Mouse (Mus musculus): Measurements from ENCODE around the gene Mvb12b. TPM values are rescaled to one million over a fixed set of nuclear protein-coding genes. Genes with fewer than 3 reads are reported as not detected.

Mvb12b gene
- polyA plus RNA-seq, 1 experiment from 2014 or later: 17.8 TPM

GRCm38 (mm10) chr2:33884623-33885263 lies 3.0 kb downstream of the Mvb12b start:
- 78% methylated on average over 7 of the region's 7 CpGs for WGBS
- Histone ChIP-seq H3K36me3 (no peaks in the 10 kb centered on the region), H3K4me1 (peaks cover 9% of the 10 kb centered on the region; the same call in 1 of the 2 replicates), H3K9me3 (no peaks in the 10 kb centered on the region), H3K4me3 (replicated peaks) (no peak overlapping the region), H3K9ac (no peak overlapping the region), H3K4me2 (no peak overlapping the region), H3K27ac (no peak overlapping the region), H3K27me3 (replicated peaks) (no peaks in the 10 kb centered on the region)
- ATAC-seq (ENCODE audit: insufficient read depth, low FRiP score, low read depth): no peak

- no peak overlapping the region for H3K9ac ChIP-seq
- 70% methylated on average over 2 of the region's 2 CpGs for WGBS
- no peak overlapping the region for H3K4me3 ChIP-seq (replicated peaks)
- no peaks in the 10 kb centered on the region for H3K36me3 ChIP-seq
- H3K27ac ChIP-seq: no peak overlapping the region
- no peaks in the 10 kb centered on the region for H3K9me3 ChIP-seq
- no peak for ATAC-seq (ENCODE audit: insufficient read depth, low FRiP score, low read depth)
- no peaks in the 10 kb centered on the region for H3K27me3 ChIP-seq (replicated peaks)
- no peak overlapping the region for H3K4me2 ChIP-seq
- H3K4me1 ChIP-seq: peaks cover 32% of the 10 kb centered on the region
These were observed 8.5 kb downstream of the Mvb12b start for GRCm38 (mm10) chr2:33879223-33879622.

GRCm38 (mm10) chr2:33878437-33878836 lies 9.3 kb downstream of the Mvb12b start:
- H3K4me2 ChIP-seq: no peak overlapping the region
- WGBS: 45% methylated on average over 11 of the region's 11 CpGs
- H3K4me1 ChIP-seq: peaks cover 40% of the 10 kb centered on the region
- H3K27ac ChIP-seq: no peak overlapping the region; the same call in 1 of the 2 replicates
- no peaks in the 10 kb centered on the region for H3K36me3 ChIP-seq
- no peaks in the 10 kb centered on the region for H3K9me3 ChIP-seq
- H3K27me3 ChIP-seq (replicated peaks): no peaks in the 10 kb centered on the region
- no peak overlapping the region for H3K4me3 ChIP-seq (replicated peaks)
- no peak overlapping the region for H3K9ac ChIP-seq
- ATAC-seq (ENCODE audit: insufficient read depth, low FRiP score, low read depth): no peak

GRCm38 (mm10) chr2:33877663-33878360 lies 9.9 kb downstream of the Mvb12b start:
- peaks cover 44% of the 10 kb centered on the region for H3K4me1 ChIP-seq
- no peaks in the 10 kb centered on the region for H3K27me3 ChIP-seq (replicated peaks)
- no peak overlapping the region for H3K4me3 ChIP-seq (replicated peaks)
- no peak overlapping the region; the same call in 1 of the 2 replicates for H3K27ac ChIP-seq
- H3K4me2 ChIP-seq: no peak overlapping the region
- no peaks in the 10 kb centered on the region for H3K9me3 ChIP-seq
- 75% methylated on average over 6 of the region's 6 CpGs for WGBS
- H3K9ac ChIP-seq: no peak overlapping the region
- H3K36me3 ChIP-seq: peaks cover 2% of the 10 kb centered on the region; the same call in 1 of the 2 replicates
- no peak for ATAC-seq (ENCODE audit: insufficient read depth, low FRiP score, low read depth)

GRCm38 (mm10) chr2:33876529-33877290 lies 11.0 kb downstream of the Mvb12b start:
- peak overlapping the region; percentile 45 for H3K4me2 ChIP-seq
- H3K9me3 ChIP-seq: no peaks in the 10 kb centered on the region
- H3K9ac ChIP-seq: no peak overlapping the region
- peaks cover 48% of the 10 kb centered on the region for H3K4me1 ChIP-seq
- H3K4me3 ChIP-seq (replicated peaks): 0 out of 2 replicates have a peak overlapping the region, but pooled peaks have one; percentile 11
- H3K27me3 ChIP-seq (replicated peaks): no peaks in the 10 kb centered on the region
- peaks cover 8% of the 10 kb centered on the region for H3K36me3 ChIP-seq
- 23% methylated on average over 25 of the region's 25 CpGs for WGBS
- peak overlapping the region; percentile 75 for H3K27ac ChIP-seq
- ATAC-seq (ENCODE audit: insufficient read depth, low FRiP score, low read depth): peak; percentile 47; the same call in 1 of the 2 replicates

GRCm38 (mm10) chr2:33875594-33875993 lies 12.2 kb downstream of the Mvb12b start:
- H3K27ac ChIP-seq: 0 out of 2 replicates have a peak overlapping the region, but pooled peaks have one; percentile 35
- no peak overlapping the region for H3K4me3 ChIP-seq (replicated peaks)
- WGBS: 54% methylated on average over 12 of the region's 12 CpGs
- H3K27me3 ChIP-seq (replicated peaks): no peaks in the 10 kb centered on the region
- no peak overlapping the region for H3K4me2 ChIP-seq
- H3K9me3 ChIP-seq: no peaks in the 10 kb centered on the region
- H3K4me1 ChIP-seq: peaks cover 52% of the 10 kb centered on the region
- no peak overlapping the region for H3K9ac ChIP-seq
- no peak for ATAC-seq (ENCODE audit: insufficient read depth, low FRiP score, low read depth)
- H3K36me3 ChIP-seq: peaks cover 8% of the 10 kb centered on the region

GRCm38 (mm10) chr2:33874856-33875576 lies 12.7 kb downstream of the Mvb12b start:
- Histone ChIP-seq H3K27ac (no peak overlapping the region), H3K4me3 (replicated peaks) (no peak overlapping the region), H3K36me3 (peaks cover 8% of the 10 kb centered on the region), H3K4me1 (peaks cover 52% of the 10 kb centered on the region), H3K9me3 (no peaks in the 10 kb centered on the region), H3K27me3 (replicated peaks) (no peaks in the 10 kb centered on the region), H3K4me2 (no peak overlapping the region), H3K9ac (no peak overlapping the region)
- no peak for ATAC-seq (ENCODE audit: insufficient read depth, low FRiP score, low read depth)
- WGBS: 68% methylated on average over 10 of the region's 10 CpGs

- H3K9me3 ChIP-seq: no peaks in the 10 kb centered on the region
- H3K4me2 ChIP-seq: no peak overlapping the region
- peaks cover 52% of the 10 kb centered on the region for H3K4me1 ChIP-seq
- WGBS: 48% methylated on average over 5 of the region's 5 CpGs
- no peaks in the 10 kb centered on the region for H3K27me3 ChIP-seq (replicated peaks)
- no peak for ATAC-seq (ENCODE audit: insufficient read depth, low FRiP score, low read depth)
- H3K9ac ChIP-seq: no peak overlapping the region
- H3K27ac ChIP-seq: no peak overlapping the region
- H3K36me3 ChIP-seq: peaks cover 8% of the 10 kb centered on the region
- no peak overlapping the region for H3K4me3 ChIP-seq (replicated peaks)
These were observed 13.4 kb downstream of the Mvb12b start for GRCm38 (mm10) chr2:33874367-33874766.

- 62% methylated on average over 8 of the region's 8 CpGs for WGBS
- no peak for ATAC-seq (ENCODE audit: insufficient read depth, low FRiP score, low read depth)
These were observed 14.2 kb downstream of the Mvb12b start for GRCm38 (mm10) chr2:33873501-33873900.

GRCm38 (mm10) chr2:33872841-33873271 lies 14.9 kb downstream of the Mvb12b start:
- Histone ChIP-seq H3K27ac (no peak overlapping the region), H3K4me1 (peaks cover 50% of the 10 kb centered on the region), H3K4me3 (replicated peaks) (no peak overlapping the region), H3K36me3 (peaks cover 8% of the 10 kb centered on the region), H3K27me3 (replicated peaks) (no peaks in the 10 kb centered on the region), H3K9ac (no peak overlapping the region), H3K4me2 (no peak overlapping the region), H3K9me3 (no peaks in the 10 kb centered on the region)
- ATAC-seq (ENCODE audit: insufficient read depth, low FRiP score, low read depth): 0 out of 2 replicates have a peak, but pooled peaks have one; percentile 5
- WGBS: 48% methylated on average over 8 of the region's 8 CpGs

More at GRCm38 (mm10) chr2:33873501-33873900, 14.2 kb downstream of the Mvb12b start:
- no peaks in the 10 kb centered on the region for H3K9me3 ChIP-seq
- H3K4me3 ChIP-seq (replicated peaks): no peak overlapping the region
- peaks cover 47% of the 10 kb centered on the region for H3K4me1 ChIP-seq
- no peak overlapping the region for H3K9ac ChIP-seq
- H3K27ac ChIP-seq: no peak overlapping the region
- no peak overlapping the region for H3K4me2 ChIP-seq
- no peaks in the 10 kb centered on the region for H3K27me3 ChIP-seq (replicated peaks)
- H3K36me3 ChIP-seq: peaks cover 8% of the 10 kb centered on the region

GRCm38 (mm10) chr2:33871181-33871520 lies 16.6 kb downstream of the Mvb12b start:
- Histone ChIP-seq H3K9ac (no peak overlapping the region), H3K9me3 (no peaks in the 10 kb centered on the region), H3K27ac (peak overlapping the region; percentile 72), H3K27me3 (replicated peaks) (no peaks in the 10 kb centered on the region), H3K4me2 (no peak overlapping the region), H3K4me1 (peaks cover 38% of the 10 kb centered on the region), H3K4me3 (replicated peaks) (no peak overlapping the region), H3K36me3 (peaks cover 8% of the 10 kb centered on the region)
- ATAC-seq (ENCODE audit: insufficient read depth, low FRiP score, low read depth): no peak
- WGBS: 78% methylated on average over 4 of the region's 4 CpGs

All from stomach, embryonic 15.5 days (tissue).